Mouse (Mus musculus) urinary bladder, postnatal 4 days (tissue): ENCODE measurements around the gene Ninj2.

Source experiments
- DNase-seq, 2 experiments: peaks; one replicate each; pipeline ENCODE4 v3.0.0; 2021 to 2022; ENCODE audit warnings: low spot score in 2 of 2

The Ninj2 gene

DNA sequence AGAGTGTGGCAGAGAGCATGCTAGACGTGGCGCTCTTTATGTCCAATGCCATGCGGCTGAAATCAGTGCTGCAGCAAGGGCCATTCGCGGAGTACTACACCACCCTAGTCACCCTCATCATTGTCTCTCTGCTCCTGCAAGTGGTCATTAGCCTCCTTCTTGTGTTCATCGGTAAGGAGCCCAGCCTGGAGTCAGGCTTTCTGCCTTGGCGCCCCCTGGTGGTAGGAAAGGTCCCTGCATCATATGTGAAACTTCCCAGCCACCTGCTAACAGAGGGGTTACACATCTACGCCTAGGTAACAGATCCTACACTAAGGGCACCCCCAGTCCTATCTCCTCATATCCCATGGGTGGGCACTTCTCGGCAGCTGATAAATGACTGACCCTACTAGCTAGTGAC lies 104.8 kb downstream of the Ninj2 start:
- DNase-seq = peak; percentile 53 to 80

DNA sequence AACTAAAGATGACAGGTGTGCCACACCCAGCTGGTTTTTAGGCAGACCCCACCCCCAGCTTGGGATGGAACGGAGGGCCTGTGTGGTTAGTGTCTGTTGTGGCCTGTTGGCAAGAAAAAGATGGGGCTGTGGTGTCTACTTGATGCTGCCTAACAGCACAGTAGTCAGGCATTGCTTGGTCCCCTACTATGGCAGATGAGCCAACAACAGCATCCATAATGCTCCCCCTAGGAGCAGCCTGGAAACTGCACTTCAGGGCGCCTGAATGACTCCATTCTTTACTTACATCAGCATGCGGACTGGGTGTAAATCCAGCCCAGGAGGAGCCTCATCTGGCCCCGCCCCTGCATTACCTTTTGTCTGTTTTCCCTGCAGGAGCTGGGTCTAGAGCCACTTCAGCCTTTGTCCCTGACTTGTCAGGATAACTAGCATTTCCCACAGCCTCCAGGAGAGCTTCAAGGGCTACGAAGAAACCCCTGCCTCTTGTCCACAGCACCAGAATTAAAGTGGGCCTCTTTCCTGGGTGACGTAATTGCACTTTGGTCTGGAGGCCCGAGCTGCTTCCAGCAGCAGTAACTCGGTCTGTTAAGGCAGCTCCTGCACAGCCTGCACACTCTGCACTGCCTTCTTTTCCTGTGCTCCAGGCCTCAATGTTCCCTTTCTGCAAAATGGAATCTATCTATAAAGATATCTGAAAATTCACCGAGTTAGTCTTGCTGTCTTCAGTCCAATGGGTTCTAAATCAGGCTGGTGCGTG lies 106.7 kb downstream of the Ninj2 start:
- no peak for DNase-seq

GRCm38 (mm10) chr6:120201956-120202355 lies 108.8 kb downstream of the Ninj2 start:
- DNase-seq = no peak

- no peak for DNase-seq
These were observed 109.3 kb downstream of the Ninj2 start for GRCm38 (mm10) chr6:120202406-120202805.

DNA sequence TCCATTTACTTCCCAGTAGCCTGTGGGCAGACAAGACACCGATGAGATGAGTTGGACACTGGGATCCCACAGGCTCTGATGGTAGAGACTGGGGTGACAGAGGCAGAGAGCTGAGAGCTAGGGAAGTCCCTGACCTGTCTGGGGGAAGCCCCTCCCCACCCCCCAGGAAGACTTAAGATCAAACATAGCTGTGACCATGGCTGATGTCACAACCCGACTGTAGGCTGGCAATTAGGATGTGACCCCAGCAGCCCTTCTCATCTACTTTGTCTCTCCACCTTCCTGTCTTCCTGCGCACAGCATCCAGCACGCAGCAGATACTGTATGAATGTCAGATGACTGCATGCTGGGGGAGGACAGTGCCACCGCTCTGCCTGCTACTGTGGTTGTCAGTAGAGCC lies 113.4 kb downstream of the Ninj2 start:
- DNase-seq = no peak

- DNase-seq = no peak
These were observed 118.4 kb downstream of the Ninj2 start for GRCm38 (mm10) chr6:120211536-120211935.

DNA sequence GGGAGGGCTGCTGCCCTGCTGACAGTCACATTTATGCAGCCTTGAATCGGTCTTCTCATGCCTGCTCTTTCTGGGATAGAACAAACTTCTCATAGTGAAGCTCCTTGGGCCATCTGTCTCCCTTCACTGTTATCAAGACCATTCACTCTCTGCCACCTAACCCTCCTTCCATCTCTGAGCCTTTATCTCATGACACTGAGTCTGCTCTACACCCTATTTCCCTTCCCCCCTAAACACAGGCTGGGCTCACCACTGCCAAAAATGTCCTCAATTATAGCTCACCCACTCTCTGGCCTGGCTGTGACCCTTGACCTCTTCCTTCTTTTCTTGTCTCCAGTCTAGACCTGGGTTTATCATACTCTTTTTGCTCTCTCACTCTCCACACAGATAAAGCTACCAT lies 123.6 kb downstream of the Ninj2 start:
- no peak for DNase-seq

DNA sequence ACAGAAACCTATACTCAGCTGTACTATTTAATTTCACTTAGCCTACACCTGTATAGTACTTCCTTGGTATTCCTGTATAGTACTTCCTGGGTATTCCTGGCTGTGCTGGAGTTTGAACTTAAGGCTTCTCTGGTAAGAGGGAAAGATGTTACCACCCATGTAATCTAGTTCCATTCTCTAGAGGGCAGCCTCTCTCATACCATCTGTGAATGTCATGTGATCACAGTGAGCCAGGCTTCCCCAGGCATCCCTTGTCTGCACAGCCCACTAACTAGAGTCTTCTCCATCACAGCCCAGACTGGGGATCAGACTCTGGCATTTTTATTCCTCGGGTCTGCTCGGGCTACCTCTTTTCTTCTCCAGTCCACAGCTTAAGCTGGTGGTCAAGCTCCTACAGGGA lies 126.1 kb downstream of the Ninj2 start:
- no peak for DNase-seq

DNA sequence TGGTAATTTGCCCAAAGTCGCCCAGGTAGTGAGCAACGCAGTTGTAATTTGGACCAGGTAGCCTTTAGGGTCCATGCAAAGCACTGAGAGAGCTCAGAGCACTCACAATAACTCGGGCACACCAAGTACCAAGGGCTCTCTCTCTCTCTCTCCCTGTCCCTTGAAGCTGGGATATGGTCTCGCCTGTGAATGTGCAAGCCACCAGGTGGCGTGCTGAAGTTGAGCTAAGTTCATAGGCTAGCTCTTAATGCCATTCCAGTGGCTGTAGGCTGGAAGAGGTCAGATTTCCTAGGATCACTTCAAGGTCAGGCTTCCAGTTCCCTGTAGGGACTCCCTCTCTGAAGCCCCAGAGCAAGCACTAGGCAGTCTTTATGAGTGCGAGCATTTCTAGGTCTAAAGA lies 129.5 kb downstream of the Ninj2 start:
- no peak for DNase-seq

DNA sequence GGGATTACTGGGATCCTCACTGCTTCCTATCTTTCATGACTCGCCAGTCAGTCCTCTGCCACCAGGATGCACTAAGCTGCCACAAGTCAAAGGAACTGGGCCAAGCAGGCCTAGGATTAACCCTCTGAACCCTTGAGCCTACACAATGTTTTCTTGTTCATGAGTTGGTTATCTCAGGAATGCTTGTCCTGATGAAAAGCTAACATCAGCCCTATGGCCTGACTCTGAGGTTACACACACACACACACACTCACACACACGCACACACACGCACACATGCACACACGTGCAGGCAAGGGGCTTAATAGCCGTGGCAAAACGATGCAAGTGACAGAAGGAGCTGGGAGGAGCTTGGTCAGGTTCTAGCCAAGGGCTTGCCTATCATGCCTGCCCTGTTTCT lies 132.2 kb downstream of the Ninj2 start:
- DNase-seq = no peak

- DNase-seq = no peak
These were observed 133.9 kb downstream of the Ninj2 start for GRCm38 (mm10) chr6:120227068-120227467.

DNA sequence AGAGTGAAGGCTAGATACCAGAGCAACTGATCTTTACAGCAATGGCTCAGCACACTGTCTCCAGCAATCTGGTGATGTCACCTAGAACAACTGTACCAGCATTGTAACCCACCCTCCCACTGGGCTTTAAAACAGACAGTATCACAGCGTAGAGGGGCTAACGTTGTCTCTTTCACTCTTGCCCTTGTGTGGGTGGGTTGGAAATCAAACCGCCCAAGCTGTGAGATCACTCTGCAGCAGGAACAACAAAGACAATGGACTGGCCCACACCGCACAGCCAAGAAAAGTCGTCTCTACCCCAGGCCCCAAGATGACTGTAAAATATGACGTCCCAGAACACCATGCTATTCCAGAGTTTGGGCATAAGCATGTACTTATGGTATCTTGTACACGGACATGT lies 136.7 kb downstream of the Ninj2 start:
- no peak for DNase-seq

DNA sequence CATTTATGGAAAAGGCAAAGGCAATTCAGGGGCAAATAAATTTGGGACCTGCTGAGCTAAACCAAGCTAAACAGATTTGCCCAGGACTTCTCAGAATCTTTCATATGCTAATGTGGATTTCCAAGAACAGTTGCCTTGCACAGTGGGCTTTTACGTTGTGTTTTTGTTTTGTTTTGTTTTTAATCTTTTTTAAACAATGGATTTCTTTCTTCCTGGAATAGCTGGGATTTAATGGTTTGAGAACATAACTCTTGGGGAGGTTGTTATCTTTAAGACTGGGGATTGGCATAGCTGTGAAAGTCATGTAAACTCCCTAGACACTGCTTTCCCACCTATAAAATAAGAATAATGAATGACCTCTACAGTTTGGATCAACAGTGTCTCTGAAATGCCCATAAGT lies 137.3 kb downstream of the Ninj2 start:
- DNase-seq = no peak

DNA sequence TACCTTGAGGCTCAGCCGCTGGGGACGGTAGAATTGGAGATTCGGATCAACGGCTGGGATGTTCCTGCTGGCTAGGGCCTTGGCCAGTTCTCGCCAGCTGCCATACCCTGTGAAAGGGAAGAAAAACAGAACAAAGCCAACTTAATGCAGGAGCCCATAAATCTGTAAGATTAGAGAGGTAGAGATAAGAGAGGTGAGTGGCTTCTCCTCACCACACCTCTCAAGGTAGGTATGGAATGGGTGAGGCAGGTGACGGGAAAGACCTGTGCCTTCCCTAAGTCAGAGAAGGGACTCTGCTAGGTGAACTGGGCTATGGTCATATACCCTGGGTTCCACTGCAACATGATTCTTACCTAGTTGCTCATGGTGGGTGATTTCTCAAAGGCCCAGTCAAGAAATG lies 139.7 kb downstream of the Ninj2 start:
- DNase-seq = no peak

DNA sequence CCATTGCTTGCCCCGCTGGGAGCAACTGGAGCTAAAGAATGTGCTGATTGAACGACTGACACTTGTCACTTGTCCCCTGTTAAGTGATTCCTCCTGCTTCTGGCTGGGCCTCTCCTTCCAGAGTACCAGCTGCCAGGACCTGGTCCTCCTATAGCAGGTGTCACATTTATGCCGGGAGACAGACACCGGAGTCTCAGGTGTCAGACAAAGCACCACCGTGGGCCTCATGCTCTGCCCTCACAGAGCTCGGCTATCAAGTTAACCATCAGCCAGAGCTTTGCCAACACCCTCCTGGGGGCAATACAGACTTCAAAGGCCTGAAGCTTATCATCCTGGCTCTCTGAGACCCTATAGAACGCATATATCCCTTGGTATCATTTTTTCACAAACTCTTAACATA lies 142.7 kb downstream of the Ninj2 start:
- no peak for DNase-seq

- DNase-seq = no peak
These were observed 147.3 kb downstream of the Ninj2 start for GRCm38 (mm10) chr6:120240461-120240860.

DNA sequence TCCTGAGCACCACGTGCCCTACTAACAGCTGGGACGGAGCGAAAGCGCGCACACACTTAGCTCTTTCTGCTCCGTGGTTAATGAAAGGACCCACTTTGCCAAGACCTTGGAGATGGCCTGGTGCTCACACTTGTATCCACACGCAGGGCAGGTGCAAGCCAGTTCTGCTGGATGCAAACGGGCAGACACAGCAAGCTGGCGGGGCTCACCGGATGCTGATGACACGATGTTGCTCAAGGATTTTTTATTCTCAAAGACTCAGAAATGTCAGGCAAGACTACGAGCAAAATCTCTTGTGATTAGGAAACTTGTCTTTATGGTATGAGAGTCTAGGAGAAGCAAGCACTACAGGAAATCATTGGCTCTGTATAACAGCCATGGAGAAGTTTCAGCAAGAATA lies 148.3 kb downstream of the Ninj2 start:
- DNase-seq = no peak

GRCm38 (mm10) chr6:120242530-120242929 lies 149.4 kb downstream of the Ninj2 start:
- no peak for DNase-seq

DNA sequence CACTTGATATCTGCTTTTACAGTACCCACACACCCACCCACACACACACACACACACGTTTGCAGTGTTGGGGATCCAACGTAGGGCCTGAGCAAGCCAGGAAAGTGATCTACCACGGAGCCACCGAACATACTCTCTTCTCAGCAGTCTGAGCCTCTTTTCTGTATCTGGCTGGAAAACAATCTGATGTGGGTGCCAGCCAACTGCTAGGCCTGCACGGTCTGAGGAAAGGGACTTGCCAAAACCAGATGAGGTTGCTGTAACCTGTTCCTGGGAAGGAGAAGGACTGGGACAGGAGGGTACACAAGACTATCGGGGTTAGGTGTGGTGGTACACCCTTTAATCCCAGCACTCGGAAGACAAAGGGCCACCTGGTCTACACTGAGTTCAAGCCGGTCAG lies 150.1 kb downstream of the Ninj2 start:
- no peak for DNase-seq

- DNase-seq = no peak
These were observed 153.5 kb downstream of the Ninj2 start for GRCm38 (mm10) chr6:120246676-120247075.

GRCm38 (mm10) chr6:120249831-120250230 lies 156.7 kb downstream of the Ninj2 start:
- no peak for DNase-seq
